Mouse (Mus musculus) neural tube, embryonic 11.5 days (tissue): ENCODE results near the gene Serpinb6b. TPM values are rescaled to one million over a fixed set of nuclear protein-coding genes. Genes with fewer than 3 reads are reported as not detected.

Experiments used
- ATAC-seq: fragments of 200-750 bp; cut with Nextera tagmentation; 2 replicates; pipeline ENCODE4 v1.8.0; 2017; ENCODE audit warnings: moderate number of reproducible peaks, mild to moderate bottlenecking, moderate TSS enrichment, moderate library complexity; ENCODE audit not compliant: insufficient read depth, low FRiP score, low TSS enrichment
- DNase-seq: peaks from one replicate; pipeline ENCODE4 v3.0.0-alpha.2; 2015; ENCODE audit warnings: low spot score
- H3K27ac ChIP-seq: fragments of 300-500 bp; sonication (generic); 2 replicates; pipeline ENCODE4 v1.5.1; 2014; ENCODE audit warnings: low read depth, mild to moderate bottlenecking, low read length
- H3K27me3 ChIP-seq: fragments of 300-500 bp; sonication (generic); 2 replicates; pipeline ENCODE4 v1.6.1; 2014; ENCODE audit warnings: mild to moderate bottlenecking, low read length, mixed read lengths; ENCODE audit not compliant: control insufficient read depth, insufficient read depth
- H3K36me3 ChIP-seq: fragments of 300-500 bp; sonication (generic); 2 replicates; pipeline ENCODE4 v1.6.1; 2014; ENCODE audit warnings: mild to moderate bottlenecking, low read length, moderate library complexity, mixed read lengths; ENCODE audit not compliant: control insufficient read depth, insufficient read depth
- H3K4me1 ChIP-seq: fragments of 300-500 bp; sonication (generic); 2 replicates; pipeline ENCODE4 v1.6.1; 2014; ENCODE audit warnings: low read length, mixed read lengths; ENCODE audit not compliant: control insufficient read depth, insufficient read depth
- H3K4me2 ChIP-seq: fragments of 300-500 bp; sonication (generic); 2 replicates; pipeline ENCODE4 v1.6.1; 2014; ENCODE audit warnings: low read depth, mild to moderate bottlenecking, moderate library complexity
- H3K4me3 ChIP-seq: fragments of 300-500 bp; sonication (generic); 2 replicates; pipeline ENCODE4 v1.5.1; 2014; ENCODE audit warnings: low read depth, low read length
- H3K9ac ChIP-seq: fragments of 300-500 bp; sonication (generic); 2 replicates; pipeline ENCODE4 v1.6.1; 2014; ENCODE audit warnings: mild to moderate bottlenecking, low read length
- H3K9me3 ChIP-seq: fragments of 300-500 bp; sonication (generic); 2 replicates; pipeline ENCODE4 v1.6.1; 2016; ENCODE audit warnings: low read length; ENCODE audit not compliant: control insufficient read depth
- WGBS: fragments of 180-500 bp; shearing (Covaris S2); extraction: QIAGEN DNeasy Blood & Tissue Kit; methylation state at CpG from one replicate; pipeline ENCODE4 v1.1.7; 2014; 5-methylcytosine and 5-hydroxymethylcytosine counted together
- polyA plus RNA-seq: library from polyadenylated mRNA; unstranded; fragments of >200 nt; fragmentation: Nextera tagmentation; extraction: Ambion mirVana; gene quantifications from 2 replicates; pipeline ENCODE4 v1.2.1, GENCODE M21; 2014

Gene Serpinb6b
- polyA plus RNA-seq, 1 experiment from 2014 or later: 0.31 TPM

DNA sequence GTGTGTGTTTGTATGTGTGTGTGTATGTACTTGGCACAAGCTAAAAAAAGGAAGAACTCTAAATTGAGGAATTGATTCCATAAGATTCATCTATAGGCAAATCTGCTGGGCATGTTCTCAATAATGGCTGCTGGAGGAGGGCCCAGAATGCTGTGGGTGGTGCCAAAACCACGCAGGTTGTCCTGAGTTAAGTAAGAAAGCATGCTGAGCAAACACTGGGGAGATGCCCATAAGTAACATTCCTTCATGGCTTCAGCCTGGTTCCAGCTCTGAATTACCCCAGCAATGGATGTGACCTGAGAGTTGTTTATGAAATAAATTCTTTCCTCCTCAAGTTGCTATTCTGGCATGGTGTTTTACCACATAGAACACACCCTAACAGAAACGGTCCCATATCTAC is 48.3 kb downstream of the Serpinb6b start:
- no peak overlapping the region for H3K9ac ChIP-seq
- no peak overlapping the region for H3K4me2 ChIP-seq
- DNase-seq (no peak), ATAC-seq (no peak)
- H3K27me3 ChIP-seq: no peaks in the 10 kb centered on the region
- no peak overlapping the region for H3K4me3 ChIP-seq
- WGBS: 74% methylated on average over 2 of the region's 2 CpGs
- no peak overlapping the region for H3K27ac ChIP-seq
- H3K9me3 ChIP-seq: no peaks in the 10 kb centered on the region
- no peaks in the 10 kb centered on the region for H3K36me3 ChIP-seq
- H3K4me1 ChIP-seq: no peaks in the 10 kb centered on the region

DNA sequence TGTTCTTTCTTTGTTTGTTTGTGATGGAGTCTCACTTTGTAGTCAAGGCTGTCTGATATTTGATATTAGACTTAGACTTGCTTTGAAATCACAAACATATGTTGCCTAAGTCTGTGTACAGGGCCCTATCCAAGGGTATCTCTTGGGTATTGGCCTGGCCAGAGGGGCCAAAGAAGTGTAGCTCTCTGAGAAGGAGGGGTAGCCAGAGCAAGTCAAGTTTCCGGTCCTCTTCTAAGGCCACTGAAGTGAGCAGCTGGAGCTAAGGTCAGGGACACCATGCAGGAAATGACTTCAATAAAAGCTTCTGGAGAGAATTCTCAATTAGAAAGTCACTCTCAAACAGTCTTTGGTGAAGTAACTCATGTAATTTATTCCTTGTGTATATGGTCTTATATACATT is 57.4 kb downstream of the Serpinb6b start:
- Histone ChIP-seq H3K4me1 (no peaks in the 10 kb centered on the region), H3K4me3 (no peak overlapping the region), H3K36me3 (no peaks in the 10 kb centered on the region), H3K27ac (no peak overlapping the region), H3K4me2 (no peak overlapping the region), H3K27me3 (no peaks in the 10 kb centered on the region), H3K9ac (no peak overlapping the region), H3K9me3 (no peaks in the 10 kb centered on the region)
- ATAC-seq (no peak), DNase-seq (no peak)
- WGBS: 81% methylated on average over 1 of the region's 1 CpGs

DNA sequence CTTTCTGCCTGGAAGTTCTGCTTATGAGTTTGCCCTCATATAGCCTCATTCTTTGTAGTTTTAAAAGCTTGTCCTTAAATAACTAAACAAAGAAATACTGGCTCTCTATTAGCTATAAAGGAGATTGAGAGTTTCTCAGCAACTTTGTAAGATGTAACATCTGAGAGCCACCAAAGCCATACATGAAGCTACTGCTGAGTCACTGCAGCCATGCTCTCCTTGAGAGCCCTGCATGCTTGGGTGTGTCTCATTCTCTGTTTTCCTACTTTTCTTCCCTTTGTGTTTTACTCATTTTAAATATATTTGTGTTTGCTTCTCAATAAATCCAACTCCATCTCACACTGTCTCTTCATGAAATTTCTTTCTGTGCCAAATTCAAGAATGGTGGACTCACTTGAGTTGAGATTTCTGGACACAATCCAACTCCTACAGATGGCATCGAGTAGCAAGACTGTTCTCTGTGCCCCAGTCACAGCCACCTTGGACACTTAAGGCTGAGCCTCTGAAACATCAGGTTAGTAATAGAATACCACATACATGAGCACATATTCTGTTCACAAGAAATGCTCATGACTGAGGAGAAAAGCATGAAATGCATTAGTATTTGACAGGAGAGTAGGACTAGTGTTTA is 61.5 kb downstream of the Serpinb6b start:
- ATAC-seq (no peak), DNase-seq (no peak)
- Histone ChIP-seq H3K27ac (no peak overlapping the region), H3K4me2 (no peak overlapping the region), H3K4me1 (no peaks in the 10 kb centered on the region), H3K36me3 (no peaks in the 10 kb centered on the region), H3K9ac (no peak overlapping the region), H3K9me3 (no peaks in the 10 kb centered on the region), H3K4me3 (no peak overlapping the region), H3K27me3 (no peaks in the 10 kb centered on the region)
- 90% methylated on average over 1 of the region's 1 CpGs for WGBS

DNA sequence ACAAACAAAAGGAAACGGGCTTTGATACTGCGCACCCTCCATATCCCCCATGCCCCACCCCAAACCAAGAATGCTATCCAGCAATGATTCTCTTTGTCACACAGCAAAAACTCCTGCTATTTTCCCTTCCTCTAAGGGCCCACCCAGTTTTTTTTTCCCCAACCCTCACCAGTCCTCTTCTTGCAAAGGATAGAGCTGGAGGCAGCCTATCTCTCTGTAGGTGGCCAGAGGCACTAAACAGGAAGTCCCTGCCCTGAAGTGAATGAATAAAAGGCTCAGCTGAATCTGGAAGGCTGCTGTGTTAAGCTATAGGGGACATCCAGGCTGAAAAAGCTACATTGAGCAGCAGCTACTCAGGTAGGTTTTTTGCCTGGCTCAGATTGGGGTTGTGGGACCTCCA is 62.2 kb downstream of the Serpinb6b start, which contains the start of gene Serpinb9b:
Gene Serpinb9b, plus strand, starts transcription at position 173 of the 400 bp plus-strand sequence.
- Histone ChIP-seq H3K4me3 (no peak within 1 kb of the TSS), H3K9me3 (no peaks in the 10 kb centered on the region), H3K27ac (no peak within 1 kb of the TSS), H3K27me3 (no peaks in the 10 kb centered on the region), H3K36me3 (no peaks in the 10 kb centered on the region), H3K9ac (no peak within 1 kb of the TSS), H3K4me2 (no peak within 1 kb of the TSS), H3K4me1 (no peaks in the 10 kb centered on the region)
- ATAC-seq (no peak), DNase-seq (no peak)
- 75% methylated on average over 2 of the region's 2 CpGs for WGBS

DNA sequence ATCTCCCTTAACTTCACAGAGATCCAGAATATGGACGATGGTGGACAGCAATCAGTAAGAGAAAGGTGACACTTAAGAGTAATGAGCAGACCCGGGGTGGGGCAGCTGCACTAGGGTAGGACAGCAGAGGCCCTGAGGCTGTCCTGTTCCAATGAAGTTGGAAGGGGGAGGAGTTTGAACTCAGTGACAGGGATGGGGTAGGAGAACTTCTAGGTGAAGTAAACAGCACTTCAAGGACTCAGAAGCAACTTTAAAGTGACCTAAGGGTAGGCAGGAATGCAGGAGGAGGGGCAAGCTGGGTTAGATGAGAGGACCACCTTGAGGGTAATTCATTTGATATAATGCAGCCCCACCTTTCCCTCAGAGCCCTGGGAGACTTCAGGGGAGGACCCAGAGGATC is 63.1 kb downstream of the Serpinb6b start:
- Histone ChIP-seq H3K9ac (no peak overlapping the region), H3K36me3 (no peaks in the 10 kb centered on the region), H3K27ac (no peak overlapping the region), H3K4me2 (no peak overlapping the region), H3K9me3 (no peaks in the 10 kb centered on the region), H3K4me3 (no peak overlapping the region), H3K4me1 (no peaks in the 10 kb centered on the region), H3K27me3 (no peaks in the 10 kb centered on the region)
- no peak for ATAC-seq
- WGBS: 57% methylated on average over 2 of the region's 2 CpGs
- DNase-seq: no peak

DNA sequence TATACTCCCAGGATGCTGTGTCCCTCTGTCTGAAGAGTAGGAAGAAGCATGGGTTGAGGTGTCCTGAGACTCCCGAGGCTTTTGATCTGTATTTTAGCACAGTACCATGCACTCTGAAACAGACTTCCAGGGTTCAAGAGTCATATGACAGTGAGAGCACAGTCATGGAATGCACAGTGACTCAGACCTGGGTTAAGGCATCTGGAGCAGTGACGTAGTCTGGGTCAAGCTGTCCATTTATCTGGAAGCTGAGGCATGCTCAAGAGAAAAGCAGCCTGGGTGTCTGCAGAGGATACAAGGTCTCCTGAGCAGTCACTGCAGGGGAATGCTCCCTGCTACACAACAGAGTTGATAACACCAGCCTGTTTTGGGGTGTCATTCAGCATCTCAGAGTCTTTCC is 63.5 kb downstream of the Serpinb6b start:
- no peaks in the 10 kb centered on the region for H3K4me1 ChIP-seq
- H3K4me2 ChIP-seq: no peak overlapping the region
- H3K36me3 ChIP-seq: no peaks in the 10 kb centered on the region
- no peaks in the 10 kb centered on the region for H3K9me3 ChIP-seq
- H3K27ac ChIP-seq: no peak overlapping the region
- H3K27me3 ChIP-seq: no peaks in the 10 kb centered on the region
- H3K9ac ChIP-seq: no peak overlapping the region
- WGBS: 80% methylated on average over 2 of the region's 2 CpGs
- H3K4me3 ChIP-seq: no peak overlapping the region
- ATAC-seq (no peak), DNase-seq (no peak)

Other genes starting within 250 kb of the Serpinb6b start
- gene Mylk4, start 181.3 kb upstream of the Serpinb6b start, polyA plus RNA-seq: 1.8 and 2.3 TPM in 2 replicates
- 18.6 and 21.3 TPM in 2 replicates for gene Wrnip1, start 163.2 kb upstream of the Serpinb6b start, polyA plus RNA-seq
- not detected in 2 replicates for gene D930007J09Rik, start 162.4 kb upstream of the Serpinb6b start, polyA plus RNA-seq
- 0.69 and 1.6 TPM in 2 replicates for gene Serpinb1a, start 114.0 kb upstream of the Serpinb6b start, polyA plus RNA-seq
- not detected in 2 replicates for gene Serpinb1c, start 67.0 kb upstream of the Serpinb6b start, polyA plus RNA-seq
- gene Serpinb9, start 38.0 kb downstream of the Serpinb6b start, polyA plus RNA-seq: 1.2 and 1.4 TPM in 2 replicates
- gene Serpinb9b, start 62.2 kb downstream of the Serpinb6b start, polyA plus RNA-seq: 0.20 TPM in 1 of 2 replicates, not detected in the other
- not detected in 2 replicates for gene Serpinb1b, start 113.4 kb downstream of the Serpinb6b start, polyA plus RNA-seq
- gene Serpinb9c, start 194.5 kb downstream of the Serpinb6b start, polyA plus RNA-seq: not detected in 2 replicates
- gene Serpinb9d, start 227.8 kb downstream of the Serpinb6b start, polyA plus RNA-seq: not detected in 2 replicates